Mouse (Mus musculus) intestine, embryonic 16.5 days (tissue): ENCODE measurements around the gene Prpf8. TPM values are rescaled to one million over a fixed set of nuclear protein-coding genes. Genes with fewer than 3 reads are reported as not detected.

Experiments used
- ATAC-seq: fragments of 200-750 bp; cut with Nextera tagmentation; 2 replicates; pipeline ENCODE4 v1.8.0; 2017; ENCODE audit warnings: moderate TSS enrichment, moderate library complexity
- H3K27ac ChIP-seq: fragments of 300-500 bp; sonication (generic); 2 replicates; pipeline ENCODE4 v1.5.1; 2014; ENCODE audit warnings: mild to moderate bottlenecking, low read length
- H3K27me3 ChIP-seq: fragments of 300-500 bp; sonication (generic); replicated peaks from 2 replicates; pipeline ENCODE4 v1.6.1; 2014; ENCODE audit warnings: low read length, control low read depth, mixed read lengths; ENCODE audit not compliant: control insufficient read depth, insufficient read depth
- H3K36me3 ChIP-seq: fragments of 300-500 bp; sonication (generic); 2 replicates; pipeline ENCODE4 v1.6.1; 2014; ENCODE audit warnings: low read length, control low read depth; ENCODE audit not compliant: control insufficient read depth, insufficient read depth
- H3K4me1 ChIP-seq: fragments of 300-500 bp; sonication (generic); 2 replicates; pipeline ENCODE4 v1.6.1; 2014; ENCODE audit warnings: low read length, control low read depth, mixed read lengths; ENCODE audit not compliant: control insufficient read depth, insufficient read depth
- H3K4me2 ChIP-seq: fragments of 300-500 bp; sonication (generic); 2 replicates; pipeline ENCODE4 v1.6.1; 2014; ENCODE audit warnings: low read depth, low read length, control low read depth
- H3K4me3 ChIP-seq: fragments of 300-500 bp; sonication (generic); 2 replicates; pipeline ENCODE4 v1.5.1; 2014; ENCODE audit warnings: mild to moderate bottlenecking, low read length
- H3K9ac ChIP-seq: fragments of 300-500 bp; sonication (generic); 2 replicates; pipeline ENCODE4 v1.6.1; 2014; ENCODE audit warnings: low read depth, low read length
- H3K9me3 ChIP-seq: fragments of 300-500 bp; sonication (generic); 2 replicates; pipeline ENCODE4 v1.6.1; 2016; ENCODE audit warnings: low read length, control low read depth; ENCODE audit not compliant: control insufficient read depth
- WGBS: fragments of 180-500 bp; shearing (Covaris S2); extraction: QIAGEN DNeasy Blood & Tissue Kit; methylation state at CpG from one replicate; pipeline ENCODE4 v1.1.7; 2014; 5-methylcytosine and 5-hydroxymethylcytosine counted together
- polyA plus RNA-seq: library from polyadenylated mRNA; unstranded; fragments of >200 nt; fragmentation: Nextera tagmentation; extraction: Ambion mirVana; gene quantifications from 2 replicates; pipeline ENCODE4 v1.2.1, GENCODE M21; 2015

Prpf8 gene
- polyA plus RNA-seq, 1 experiment from 2014 or later, result 34.8 TPM

GRCm38 (mm10) chr11:75462253-75462783 is 24.3 kb upstream of the Prpf8 start:
- ATAC-seq, result peak; percentile 41

DNA sequence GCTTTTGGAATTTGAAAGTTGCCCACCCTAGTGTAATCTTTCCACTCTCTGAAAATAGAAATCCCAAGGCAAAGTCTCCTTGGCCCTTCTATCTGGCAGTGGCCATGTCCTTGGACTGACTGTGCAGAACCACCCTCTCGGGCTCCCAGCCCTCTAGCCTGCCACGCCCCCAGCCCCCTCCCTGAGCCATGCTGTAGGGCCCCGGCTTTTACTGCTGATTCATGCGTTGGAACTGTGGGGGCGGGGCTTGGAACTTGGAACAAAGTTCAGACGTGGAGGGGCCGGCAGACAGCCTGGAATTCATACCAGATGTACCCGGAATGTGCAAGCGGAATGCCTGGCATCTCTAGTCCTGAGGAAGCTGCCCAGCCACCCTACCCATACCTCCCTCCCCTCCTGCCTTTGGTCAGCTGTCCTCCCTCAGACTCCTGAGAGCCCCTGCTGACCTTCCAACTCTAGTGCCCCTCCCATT is 23.7 kb upstream of the Prpf8 start:
- Histone ChIP-seq H3K4me3 (peak overlapping the region; percentile 73), H3K27me3 (no peaks in the 10 kb centered on the region), H3K4me2 (peak overlapping the region; percentile 60), H3K9me3 (no peaks in the 10 kb centered on the region), H3K27ac (peak overlapping the region; percentile 93), H3K36me3 (peaks cover 3% of the 10 kb centered on the region; the same call in 1 of the 2 replicates), H3K4me1 (peaks cover 31% of the 10 kb centered on the region), H3K9ac (peak overlapping the region; percentile 72)
- 1% methylated on average over 9 of the region's 9 CpGs for WGBS
- peak; percentile 67 for ATAC-seq

More at GRCm38 (mm10) chr11:75462253-75462783, 24.3 kb upstream of the Prpf8 start:
- H3K4me3 ChIP-seq, result peak overlapping the region; percentile 73
- peaks cover 26% of the 10 kb centered on the region for H3K4me1 ChIP-seq
- peak overlapping the region; percentile 93 for H3K27ac ChIP-seq
- no peaks in the 10 kb centered on the region for H3K27me3 ChIP-seq
- 3% methylated on average over 16 of the region's 16 CpGs for WGBS
- peak overlapping the region; percentile 72 for H3K9ac ChIP-seq
- H3K36me3 ChIP-seq, result peaks cover 3% of the 10 kb centered on the region; the same call in 1 of the 2 replicates
- H3K4me2 ChIP-seq, result peak overlapping the region; percentile 60
- no peaks in the 10 kb centered on the region for H3K9me3 ChIP-seq

DNA sequence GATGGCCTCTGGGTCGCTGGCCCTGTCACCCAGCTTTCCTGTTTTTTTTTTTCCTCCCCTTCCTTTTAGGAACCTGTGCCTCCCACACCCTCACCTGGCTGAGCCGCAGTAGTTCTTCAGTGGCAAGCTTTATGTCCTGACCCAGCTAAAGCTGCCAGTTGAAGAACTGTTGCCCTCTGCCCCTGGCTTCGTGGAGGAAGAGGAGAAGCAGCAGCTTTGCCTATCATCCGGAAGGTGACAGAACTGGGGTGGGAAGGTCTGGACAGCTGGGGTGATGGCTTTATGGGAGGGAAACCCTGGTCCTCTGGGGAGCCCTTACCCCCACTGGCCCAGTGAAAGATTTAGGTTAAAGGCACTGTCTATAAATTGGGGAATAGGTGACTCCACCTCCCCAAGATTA is 23.0 kb upstream of the Prpf8 start:
- Histone ChIP-seq H3K4me2 (peak overlapping the region; percentile 60), H3K27me3 (no peaks in the 10 kb centered on the region), H3K36me3 (peaks cover 3% of the 10 kb centered on the region; the same call in 1 of the 2 replicates), H3K4me1 (peaks cover 35% of the 10 kb centered on the region), H3K27ac (peak overlapping the region; percentile 49; the same call in 1 of the 2 replicates), H3K4me3 (peak overlapping the region; percentile 73), H3K9me3 (no peaks in the 10 kb centered on the region), H3K9ac (no peak overlapping the region)
- WGBS, result 63% methylated on average over 4 of the region's 4 CpGs
- no peak for ATAC-seq

GRCm38 (mm10) chr11:75464417-75464816 is 22.2 kb upstream of the Prpf8 start:
- no peaks in the 10 kb centered on the region for H3K9me3 ChIP-seq
- no peak overlapping the region for H3K4me3 ChIP-seq
- no peak overlapping the region for H3K4me2 ChIP-seq
- WGBS, result 88% methylated on average over 6 of the region's 6 CpGs
- H3K27me3 ChIP-seq, result no peaks in the 10 kb centered on the region
- no peak for ATAC-seq
- peaks cover 3% of the 10 kb centered on the region; the same call in 1 of the 2 replicates for H3K36me3 ChIP-seq
- no peak overlapping the region for H3K9ac ChIP-seq
- peaks cover 36% of the 10 kb centered on the region for H3K4me1 ChIP-seq
- no peak overlapping the region for H3K27ac ChIP-seq

- Histone ChIP-seq H3K27ac (no peak overlapping the region), H3K4me1 (peaks cover 31% of the 10 kb centered on the region), H3K4me3 (no peak overlapping the region), H3K9ac (no peak overlapping the region), H3K27me3 (no peaks in the 10 kb centered on the region), H3K4me2 (no peak overlapping the region), H3K36me3 (peaks cover 3% of the 10 kb centered on the region; the same call in 1 of the 2 replicates), H3K9me3 (no peaks in the 10 kb centered on the region)
- 87% methylated on average over 6 of the region's 6 CpGs for WGBS
- no peak for ATAC-seq
Measured at GRCm38 (mm10) chr11:75465051-75465450, 21.6 kb upstream of the Prpf8 start.

GRCm38 (mm10) chr11:75466731-75467505 is 19.7 kb upstream of the Prpf8 start:
- Histone ChIP-seq H3K4me3 (no peak overlapping the region), H3K36me3 (peaks cover 3% of the 10 kb centered on the region; the same call in 1 of the 2 replicates), H3K27ac (no peak overlapping the region), H3K9me3 (no peaks in the 10 kb centered on the region), H3K9ac (no peak overlapping the region), H3K4me1 (peaks cover 29% of the 10 kb centered on the region), H3K27me3 (no peaks in the 10 kb centered on the region), H3K4me2 (no peak overlapping the region)
- WGBS, result 97% methylated on average over 4 of the region's 4 CpGs
- no peak for ATAC-seq

- Histone ChIP-seq H3K27me3 (no peaks in the 10 kb centered on the region), H3K27ac (0 out of 2 replicates have a peak overlapping the region, but pooled peaks have one; percentile 16), H3K4me1 (peaks cover 23% of the 10 kb centered on the region), H3K4me3 (peak overlapping the region; percentile 56), H3K9ac (peak overlapping the region; percentile 75), H3K9me3 (no peaks in the 10 kb centered on the region), H3K36me3 (peaks cover 3% of the 10 kb centered on the region; the same call in 1 of the 2 replicates), H3K4me2 (peak overlapping the region; percentile 89)
- peak; percentile 81 for ATAC-seq
- WGBS, result 16% methylated on average over 19 of the region's 19 CpGs
Measured at GRCm38 (mm10) chr11:75467512-75468215, 19.0 kb upstream of the Prpf8 start.

DNA sequence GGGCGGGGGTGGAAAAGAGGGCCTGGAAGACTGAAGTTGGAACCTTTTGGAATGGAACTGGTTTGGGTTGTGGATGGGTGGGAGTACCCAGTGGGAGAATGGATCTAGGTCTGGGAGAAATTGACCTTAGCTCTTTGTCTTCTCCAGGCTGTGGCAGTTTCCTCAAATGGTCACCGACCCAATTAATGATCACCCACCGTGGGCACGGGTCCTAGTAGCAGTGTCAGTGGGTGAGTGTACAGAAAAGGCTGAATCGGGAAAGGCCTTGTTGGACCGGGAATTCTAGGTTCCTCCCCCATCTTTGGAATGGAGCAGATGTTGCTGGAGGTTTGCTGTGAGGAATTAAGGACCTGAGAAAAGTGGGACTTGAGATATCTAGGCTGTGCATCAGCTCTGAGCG is 18.2 kb upstream of the Prpf8 start:
- Histone ChIP-seq H3K9ac (peak overlapping the region; percentile 75), H3K27ac (no peak overlapping the region), H3K9me3 (no peaks in the 10 kb centered on the region), H3K4me2 (peak overlapping the region; percentile 89), H3K4me3 (peak overlapping the region; percentile 56), H3K4me1 (peaks cover 16% of the 10 kb centered on the region), H3K27me3 (no peaks in the 10 kb centered on the region), H3K36me3 (peaks cover 3% of the 10 kb centered on the region; the same call in 1 of the 2 replicates)
- 62% methylated on average over 7 of the region's 7 CpGs for WGBS
- ATAC-seq, result no peak

DNA sequence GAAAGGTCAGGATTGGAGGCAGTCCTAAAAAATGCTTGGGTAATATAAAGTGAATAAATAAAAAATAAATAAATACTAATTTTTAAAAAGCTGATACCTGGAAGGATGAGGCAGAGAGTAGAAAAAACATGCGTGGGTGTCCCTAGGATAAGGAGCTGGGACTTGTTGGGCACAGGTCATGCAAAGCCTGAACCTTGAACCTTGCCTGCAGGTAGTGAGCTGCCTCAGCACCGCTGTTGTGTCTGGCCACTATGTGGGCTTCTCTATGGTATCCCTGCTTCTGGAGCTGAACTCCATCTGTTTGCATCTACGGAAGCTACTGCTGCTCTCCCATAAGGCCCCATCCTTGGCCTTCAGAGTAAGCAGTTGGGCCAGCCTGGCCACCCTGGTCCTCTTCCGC is 17.4 kb upstream of the Prpf8 start:
- Histone ChIP-seq H3K4me3 (no peak overlapping the region), H3K36me3 (peaks cover 3% of the 10 kb centered on the region; the same call in 1 of the 2 replicates), H3K27me3 (no peaks in the 10 kb centered on the region), H3K4me1 (peaks cover 12% of the 10 kb centered on the region), H3K9ac (no peak overlapping the region), H3K27ac (no peak overlapping the region), H3K9me3 (no peaks in the 10 kb centered on the region), H3K4me2 (no peak overlapping the region)
- 90% methylated on average over 4 of the region's 4 CpGs for WGBS
- no peak; the same call in 1 of the 2 replicates for ATAC-seq
